Mouse (Mus musculus): Measurements from ENCODE around the gene Map4k2. TPM values are rescaled to one million over a fixed set of nuclear protein-coding genes. Genes with fewer than 3 reads are reported as not detected.

Map4k2 gene
- total and polyA plus RNA-seq, 3 experiments, result 8.0 to 22.3 TPM; not detected in 1

DNA sequence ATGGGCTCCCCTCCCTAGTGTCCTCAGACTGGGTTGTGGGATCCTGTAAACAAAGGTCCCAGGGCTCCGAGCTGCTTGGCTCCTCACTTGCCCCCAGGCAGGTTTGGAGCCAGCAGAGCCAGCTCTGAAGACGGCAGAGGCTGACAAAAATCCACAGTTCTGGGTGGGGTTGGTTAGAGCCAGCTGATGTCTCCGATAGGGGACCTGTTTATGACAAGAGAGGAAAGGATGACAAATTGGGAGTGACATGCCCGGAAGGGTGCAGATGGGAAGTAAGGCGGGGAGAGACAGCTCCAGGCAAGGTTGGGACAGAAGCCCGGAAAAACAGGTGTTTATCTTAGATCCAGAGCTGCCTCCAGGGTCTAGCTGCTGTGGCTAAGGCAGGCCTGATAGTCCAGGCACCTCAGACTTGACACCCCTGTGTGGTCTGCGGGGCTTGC is 40.5 kb upstream of the Map4k2 start:
- Histone ChIP-seq H3K27ac (ENCODE audit: control insufficient read depth, low read depth, low read length) (peak overlapping the region; percentile 83), H3K36me3 (ENCODE audit: control insufficient read depth in 1 of 2, insufficient read depth in 2 of 2, low read length in 2 of 2) (peaks cover 2 to 55% of the 10 kb centered on the region in 2 experiments; a peak in 3 of 4 replicates), H3K9me3 (replicated peaks; ENCODE audit: insufficient read depth, low read length) (no peaks in the 10 kb centered on the region), H3K4me1 (ENCODE audit: control insufficient read depth in 1 of 2, insufficient read depth in 2 of 2, low read length in 2 of 2) (peaks cover 34 to 67% of the 10 kb centered on the region in 2 experiments), H3K9ac (ENCODE audit: control insufficient read depth, low read depth, low read length, poor library complexity, severe bottlenecking) (peak overlapping the region; percentile 46), H3K4me3 (ENCODE audit: control insufficient read depth in 1 of 2, insufficient read depth in 1 of 2, low read depth in 2 of 2, low read length in 2 of 2) (no peak overlapping the region), H3K27me3 (ENCODE audit: control insufficient read depth in 1 of 2, insufficient read depth in 2 of 2, low read length in 2 of 2) (no peaks in the 10 kb centered on the region), H3K79me2 (ENCODE audit: control insufficient read depth, insufficient read depth, low read length, poor library complexity) (no peaks in the 10 kb centered on the region)
- peak; percentile 90 for DNase-seq (ENCODE audit: low read depth, low spot score)
- TF ChIP-seq RCOR1 (IDR thresholded peaks at IDR 0.05; ENCODE audit: low read depth, low read length), result peak; percentile 69
- no peak for TF ChIP-seq HCFC1 (IDR thresholded peaks at IDR 0.05; ENCODE audit: low read depth, low read length)
- no peak for TF ChIP-seq USF2 (IDR thresholded peaks at IDR 0.05; ENCODE audit: borderline replicate concordance in 1 of 2, insufficient read depth in 1 of 2, low read depth in 1 of 2, low read length in 2 of 2)
- no peak for TF ChIP-seq USF1 (IDR thresholded peaks at IDR 0.05; ENCODE audit: low read depth, low read length)
- TF ChIP-seq MYB (IDR thresholded peaks at IDR 0.05; ENCODE audit: low read depth, low read length), result no peak
- TF ChIP-seq CHD2 (IDR thresholded peaks at IDR 0.05; ENCODE audit: low read length), result no peak
- TF ChIP-seq CHD1 (IDR thresholded peaks at IDR 0.05; ENCODE audit: low read depth, low read length), result no peak
- no peak; the same call in 1 of the 2 replicates for TF ChIP-seq GABPA (IDR thresholded peaks at IDR 0.05; ENCODE audit: low read depth, low read length)
- no peak for TF ChIP-seq SMC3 (IDR thresholded peaks at IDR 0.05; ENCODE audit: low read depth, low read length)
- peak; percentile 4; the same call in 1 of the 2 replicates for TF ChIP-seq ZC3H11A (IDR thresholded peaks at IDR 0.05; ENCODE audit: low read depth, low read length)
- peak; percentile 55; the same call in 1 of the 2 replicates for TF ChIP-seq POLR2AphosphoS2 (IDR thresholded peaks at IDR 0.05; ENCODE audit: low read length)
- no peak for TF ChIP-seq CTCF (IDR thresholded peaks at IDR 0.05 in 2 of 3, conservative IDR thresholded peaks at IDR 0.05 in 1 of 3; ENCODE audit: control insufficient read depth in 1 of 3, insufficient read depth in 1 of 3, low read depth in 2 of 3, low read length in 3 of 3, poor library complexity in 1 of 3, severe bottlenecking in 1 of 3)
- TF ChIP-seq MAZ (IDR thresholded peaks at IDR 0.05; ENCODE audit: low read depth, low read length), result peak; percentile 62; the same call in 1 of the 2 replicates
- 0 out of 2 replicates have a peak, but pooled peaks have one; percentile 37 for TF ChIP-seq ZMIZ1 (IDR thresholded peaks at IDR 0.05; ENCODE audit: low read depth, low read length)
- no peak for TF ChIP-seq UBTF (IDR thresholded peaks at IDR 0.05; ENCODE audit: borderline replicate concordance, insufficient read depth, low read depth, low read length)
- no peak for TF ChIP-seq MAFK (IDR thresholded peaks at IDR 0.05; ENCODE audit: borderline replicate concordance, low read depth, low read length)
- peak; percentile 99 for TF ChIP-seq ETS1 (IDR thresholded peaks at IDR 0.05; ENCODE audit: low read depth, low read length)
- no peak for TF ChIP-seq E2F4 (IDR thresholded peaks at IDR 0.05; ENCODE audit: borderline replicate concordance, low read depth, low read length)
- TF ChIP-seq GATA1 (IDR thresholded peaks at IDR 0.05; ENCODE audit: low read depth, low read length), result peak; percentile 84
- peak; percentile 86 for TF ChIP-seq MXI1 (IDR thresholded peaks at IDR 0.05; ENCODE audit: low read depth, low read length)
- TF ChIP-seq MEF2A (IDR thresholded peaks at IDR 0.05; ENCODE audit: extremely low read depth, insufficient replicate concordance, low read depth, low read length, poor library complexity, severe bottlenecking), result no peak
- no peak for TF ChIP-seq ZNF384 (IDR thresholded peaks at IDR 0.05; ENCODE audit: low read depth, low read length)
- TF ChIP-seq TAL1 (IDR thresholded peaks at IDR 0.05; ENCODE audit: low read length), result peak; percentile 96
- peak; percentile 46; the same call in 1 of the 2 replicates for TF ChIP-seq ELF1 (IDR thresholded peaks at IDR 0.05; ENCODE audit: low read depth, low read length)
- no peak for TF ChIP-seq JUND (IDR thresholded peaks at IDR 0.05; ENCODE audit: low read depth, low read length)
- no peak; the same call in 1 of the 2 replicates for TF ChIP-seq KAT2A (conservative IDR thresholded peaks at IDR 0.05; ENCODE audit: low read depth, low read length)
- TF ChIP-seq BHLHE40 (IDR thresholded peaks at IDR 0.05; ENCODE audit: borderline replicate concordance, low read depth, low read length), result no peak
- TF ChIP-seq RAD21 (IDR thresholded peaks at IDR 0.05; ENCODE audit: low read depth, low read length), result no peak
- no peak for TF ChIP-seq NELFE (IDR thresholded peaks at IDR 0.05; ENCODE audit: low read depth, low read length)
- TF ChIP-seq SIN3A (IDR thresholded peaks at IDR 0.05; ENCODE audit: low read length), result peak; percentile 92
- peak; percentile 89 to 92 for TF ChIP-seq EP300 (IDR thresholded peaks at IDR 0.05; ENCODE audit: low read depth in 1 of 2, low read length in 2 of 2)
- no peak for TF ChIP-seq POLR2AphosphoS5 (IDR thresholded peaks at IDR 0.05; ENCODE audit: borderline replicate concordance, low read depth, low read length)
- TF ChIP-seq ZKSCAN1 (IDR thresholded peaks at IDR 0.05; ENCODE audit: low read depth, low read length), result no peak
- TF ChIP-seq MYC (IDR thresholded peaks at IDR 0.05; ENCODE audit: low read depth, low read length), result no peak
- TF ChIP-seq POLR2A (IDR thresholded peaks at IDR 0.05; ENCODE audit: control insufficient read depth in 1 of 2, insufficient read depth in 1 of 2, low read depth in 1 of 2, low read length in 2 of 2, poor library complexity in 1 of 2), result 0 out of 4 replicates have a peak, but pooled peaks of 1 of the 2 experiments have one; percentile 15
- TF ChIP-seq TCF12 (IDR thresholded peaks at IDR 0.05; ENCODE audit: low read depth, low read length), result peak; percentile 92
- TF ChIP-seq NRF1 (IDR thresholded peaks at IDR 0.05; ENCODE audit: insufficient read depth, low read depth, low read length, poor library complexity, severe bottlenecking), result no peak
